Mouse (Mus musculus): ENCODE data around the gene Nme2.

DNA sequence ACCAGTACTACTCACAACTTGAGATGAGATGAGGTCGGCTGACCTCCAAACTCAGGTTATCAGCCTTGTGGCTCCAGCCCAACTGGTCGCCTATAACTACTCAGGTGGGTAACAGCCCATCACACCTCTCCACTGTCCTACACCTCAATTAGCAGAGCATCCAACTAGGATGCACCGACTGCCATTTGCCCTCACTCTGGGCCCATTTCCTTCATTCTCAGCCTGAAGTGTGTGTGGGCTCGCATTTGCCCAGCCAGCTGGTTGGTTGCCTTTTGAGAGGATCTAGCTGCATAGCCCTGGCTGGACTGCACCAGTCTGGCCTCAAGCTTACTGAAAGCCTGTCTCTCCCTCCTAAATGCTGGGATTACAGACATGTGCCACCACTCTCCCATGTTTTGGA is 1.7 kb upstream of the Nme2 start:
- no peak for TF ChIP-seq GATA1 (IDR thresholded peaks at IDR 0.05; ENCODE audit: low read length)
- TF ChIP-seq TAL1 (IDR thresholded peaks at IDR 0.05; ENCODE audit: low read length): no peak

All from erythroblast, embryonic 14.5 days (primary cell).